Mouse (Mus musculus) adrenal gland, adult 10 weeks (tissue): ENCODE data around the gene Eif3l. TPM values are rescaled to one million over a fixed set of nuclear protein-coding genes. Genes with fewer than 3 reads are reported as not detected.

ENCODE experiments used
- polyA plus RNA-seq: library from polyadenylated mRNA; stranded (reverse); fragments of 350-450 nt; fragmentation: Illumina TruSeq; extraction: RNeasy Lipid Tissue Mini Kit (QIAGEN cat#74804); gene quantifications from one replicate; pipeline ENCODE4 v1.2.3, GENCODE M21; 2014; ENCODE audit warnings: low read depth, low replicate concordance

Eif3l gene
- 85.8 TPM for polyA plus RNA-seq

GRCm38 (mm10) chr15:79074913-79075532 is at the start of gene Eif3l:
TSS of gene Eif3l (plus strand) at chr15:79075179.

GRCm38 (mm10) chr15:79028237-79028738 is 46.7 kb upstream of the Eif3l start, which contains the start of gene H1f0:
TSS of gene H1f0 (plus strand) at chr15:79028450.

GRCm38 (mm10) chr15:79041585-79041984 is 33.4 kb upstream of the Eif3l start, which contains the start of gene Galr3:
TSS of gene Galr3 (plus strand) at chr15:79041885.

GRCm38 (mm10) chr15:79062376-79063159 is 12.4 kb upstream of the Eif3l start, which contains the start of gene Ankrd54:
TSS of gene Ankrd54 (minus strand) at chr15:79062893.

GRCm38 (mm10) chr15:79108421-79109320 is 33.7 kb downstream of the Eif3l start, which contains the start of gene Micall1:
TSS of gene Micall1 (plus strand) at chr15:79108898.

GRCm38 (mm10) chr15:79140866-79141565 is 66.0 kb downstream of the Eif3l start, which contains the start of the genes Polr2f and 1700088E04Rik:
TSS of gene Polr2f (plus strand) at chr15:79141009.
TSS of gene 1700088E04Rik (minus strand) at chr15:79141253.

Other genes with a start within 250 kb of the Eif3l start
- gene Cdc42ep1, start 232.6 kb upstream of the Eif3l start, polyA plus RNA-seq, result 0.35 TPM
- not detected for gene Lgals2, start 219.7 kb upstream of the Eif3l start, polyA plus RNA-seq
- gene Gga1, start 198.0 kb upstream of the Eif3l start, polyA plus RNA-seq, result 2.8 TPM
- gene Gm49510, start 175.5 kb upstream of the Eif3l start, polyA plus RNA-seq, result not detected
- gene Sh3bp1, start 175.4 kb upstream of the Eif3l start, polyA plus RNA-seq, result 1.7 TPM
- 0.76 TPM for gene Pdxp, start 161.3 kb upstream of the Eif3l start, polyA plus RNA-seq
- gene Lgals1, start 148.5 kb upstream of the Eif3l start, polyA plus RNA-seq, result 6.5 TPM
- 6.2 TPM for gene Nol12, start 140.2 kb upstream of the Eif3l start, polyA plus RNA-seq
- 4.3 TPM for gene Triobp, start 127.5 kb upstream of the Eif3l start, polyA plus RNA-seq
- gene H1f0, start 46.7 kb upstream of the Eif3l start, polyA plus RNA-seq, result 127 TPM
- gene Galr3, start 33.3 kb upstream of the Eif3l start, polyA plus RNA-seq, result not detected
- gene Ankrd54, start 12.3 kb upstream of the Eif3l start, polyA plus RNA-seq, result 1.3 TPM
- gene Micall1, start 33.7 kb downstream of the Eif3l start, polyA plus RNA-seq, result 34.1 TPM
- not detected for gene Polr2f, start 65.8 kb downstream of the Eif3l start, polyA plus RNA-seq
- 1.5 TPM for gene 1700088E04Rik, start 66.1 kb downstream of the Eif3l start, polyA plus RNA-seq
- gene Sox10, start 90.1 kb downstream of the Eif3l start, polyA plus RNA-seq, result not detected
- gene Pick1, start 154.0 kb downstream of the Eif3l start, polyA plus RNA-seq, result 5.9 TPM
- gene Gm49486, start 154.2 kb downstream of the Eif3l start, polyA plus RNA-seq, result 0.41 TPM
- not detected for gene Slc16a8, start 179.6 kb downstream of the Eif3l start, polyA plus RNA-seq
- not detected for gene Baiap2l2, start 210.4 kb downstream of the Eif3l start, polyA plus RNA-seq